Mouse (Mus musculus): ENCODE data around the gene Tex26.

DNA sequence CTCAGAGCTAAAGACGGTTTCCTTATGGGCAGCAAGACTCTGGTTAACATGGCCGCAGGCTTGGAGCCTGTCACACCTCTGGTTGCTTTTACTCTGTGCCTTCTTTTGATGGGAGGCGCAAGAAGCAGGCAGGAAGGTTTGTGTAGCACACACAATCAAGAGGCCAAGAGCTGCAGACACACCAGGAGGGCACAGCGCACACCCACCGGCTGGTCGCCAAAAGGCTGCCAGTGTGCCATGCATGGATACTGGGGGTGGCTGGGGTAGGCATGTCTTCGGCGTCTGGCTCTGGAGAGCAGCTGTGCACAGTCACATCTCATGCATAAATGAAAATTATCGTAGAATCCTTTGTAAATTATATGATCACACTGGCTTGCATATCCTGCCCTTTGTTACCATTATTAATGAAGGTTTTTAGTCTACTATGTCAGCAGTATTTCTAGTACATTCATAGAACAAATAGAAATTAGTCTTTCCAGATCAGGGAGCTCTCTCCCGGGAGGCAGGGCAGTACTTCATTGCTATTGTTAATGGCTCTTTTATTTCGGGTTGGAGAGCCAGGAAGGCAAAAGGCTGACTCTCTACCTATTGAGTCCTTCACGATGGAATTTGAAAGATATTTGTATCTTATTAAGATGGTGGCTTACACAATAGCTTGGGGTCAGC, 57.1 kb downstream of the Tex26 start:
- no peak for TF ChIP-seq MAX (IDR thresholded peaks at IDR 0.05)
- no peak for TF ChIP-seq FOSL1 (IDR thresholded peaks at IDR 0.05; ENCODE audit: insufficient read depth, low read length, poor library complexity, severe bottlenecking)
- no peak for TF ChIP-seq CTCF (IDR thresholded peaks at IDR 0.05; ENCODE audit: control insufficient read depth, insufficient read depth, insufficient read length)
- no peak for TF ChIP-seq MYOG (IDR thresholded peaks at IDR 0.05; ENCODE audit: control insufficient read depth, extremely low read depth, insufficient read length)
- TF ChIP-seq MYOD1 (IDR thresholded peaks at IDR 0.05; ENCODE audit: control insufficient read depth, insufficient read length, low read depth), result no peak
- no peak for TF ChIP-seq USF1 (IDR thresholded peaks at IDR 0.05; ENCODE audit: low read depth)
- TF ChIP-seq CEBPB (IDR thresholded peaks at IDR 0.05; ENCODE audit: low read depth), result no peak

All from C2C12 (cell line).